Mouse (Mus musculus): ENCODE measurements at regions not wholly inside any gene's neighbourhood (a gene's known extent, or its start where the extent isn't known, plus 50 kb on each side); places are given as distances from the start of the nearest gene placed in this dataset.

GRCm38 (mm10) chr1:7414444-7414843, 2606.8 kb downstream of the Gm37988 start:
- Histone ChIP-seq H3K27ac (ENCODE audit: low read depth, low read length) (no peak overlapping the region), H3K36me3 (ENCODE audit: control insufficient read depth, insufficient read depth, low read length) (no peaks in the 10 kb centered on the region), H3K4me2 (replicated peaks; ENCODE audit: low read depth, low read length) (no peak overlapping the region), H3K4me3 (ENCODE audit: low read depth, low read length) (no peak overlapping the region), H3K27me3 (ENCODE audit: control insufficient read depth, insufficient read depth, low read length) (no peaks in the 10 kb centered on the region), H3K4me1 (replicated peaks; ENCODE audit: control insufficient read depth, insufficient read depth, low read length) (no peaks in the 10 kb centered on the region), H3K9ac (ENCODE audit: low read depth, low read length) (no peak overlapping the region), H3K9me3 (ENCODE audit: control insufficient read depth, low read length) (no peaks in the 10 kb centered on the region)
- WGBS: 95% methylated on average over 1 of the region's 1 CpGs
- ATAC-seq (ENCODE audit: low FRiP score): no peak
- no peak for DNase-seq (ENCODE audit: low spot score)

DNA sequence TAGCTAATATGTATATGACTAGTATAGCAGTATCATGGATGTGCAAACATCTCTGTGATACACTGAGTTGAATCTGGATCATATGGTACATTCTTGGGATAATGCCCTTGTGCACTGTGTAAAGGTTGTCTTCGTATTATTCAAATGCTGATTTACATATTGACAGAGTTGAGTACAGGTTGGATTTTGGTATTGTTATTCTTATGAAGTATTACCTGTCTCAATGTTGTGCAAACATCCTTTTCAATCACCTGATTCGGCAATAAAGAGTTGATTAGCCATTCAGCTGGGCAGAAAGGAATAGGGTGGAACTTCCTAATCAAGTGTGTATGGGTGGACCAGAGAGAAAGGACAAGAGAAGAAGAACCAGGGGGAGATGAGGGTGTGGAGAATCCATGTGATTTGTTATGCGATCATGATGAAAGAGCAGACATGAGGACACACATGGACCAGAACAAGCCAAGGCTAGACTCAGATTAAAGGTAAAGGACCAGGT, 2644.0 kb downstream of the Gm37988 start:
- H3K27ac ChIP-seq (ENCODE audit: low read depth, low read length): no peak overlapping the region
- H3K4me3 ChIP-seq (ENCODE audit: low read depth, low read length): no peak overlapping the region
- no peaks in the 10 kb centered on the region for H3K36me3 ChIP-seq (ENCODE audit: control insufficient read depth, insufficient read depth, low read length)
- no peak overlapping the region for H3K4me2 ChIP-seq (replicated peaks; ENCODE audit: low read depth, low read length)
- DNase-seq (ENCODE audit: low spot score): no peak
- no peaks in the 10 kb centered on the region for H3K27me3 ChIP-seq (ENCODE audit: control insufficient read depth, insufficient read depth, low read length)
- H3K9ac ChIP-seq (ENCODE audit: low read depth, low read length): no peak overlapping the region
- H3K9me3 ChIP-seq (ENCODE audit: control insufficient read depth, low read length): no peaks in the 10 kb centered on the region
- 87% methylated on average over 3 of the region's 3 CpGs for WGBS
- ATAC-seq (ENCODE audit: low FRiP score): no peak
- no peaks in the 10 kb centered on the region for H3K4me1 ChIP-seq (replicated peaks; ENCODE audit: control insufficient read depth, insufficient read depth, low read length)

DNA sequence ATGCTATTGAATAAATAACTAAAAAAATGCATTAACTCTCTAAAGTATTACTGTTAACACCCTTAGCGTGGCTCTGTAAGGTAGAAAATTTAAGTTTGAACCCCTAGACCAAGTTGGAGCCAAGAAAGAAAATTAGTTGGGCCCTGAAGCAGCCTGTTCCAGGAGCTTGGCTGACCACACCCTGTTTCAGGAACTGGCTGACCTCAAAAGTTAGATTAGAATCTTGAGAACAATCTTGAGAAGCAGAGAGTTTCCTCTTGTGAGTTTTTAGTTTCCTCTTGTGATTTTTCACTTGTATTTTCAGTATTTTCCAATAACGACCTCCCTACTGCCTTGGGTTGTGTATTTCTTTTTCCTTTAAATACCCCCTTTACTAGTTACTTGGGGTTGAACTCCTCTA, 2647.2 kb downstream of the Gm37988 start:
- no peaks in the 10 kb centered on the region for H3K9me3 ChIP-seq (ENCODE audit: control insufficient read depth, low read length)
- no peak overlapping the region for H3K27ac ChIP-seq (ENCODE audit: low read depth, low read length)
- no peak overlapping the region for H3K9ac ChIP-seq (ENCODE audit: low read depth, low read length)
- ATAC-seq (ENCODE audit: low FRiP score) (no peak), DNase-seq (ENCODE audit: low spot score) (no peak)
- no peak overlapping the region for H3K4me3 ChIP-seq (ENCODE audit: low read depth, low read length)
- H3K27me3 ChIP-seq (ENCODE audit: control insufficient read depth, insufficient read depth, low read length): no peaks in the 10 kb centered on the region
- H3K4me2 ChIP-seq (replicated peaks; ENCODE audit: low read depth, low read length): no peak overlapping the region
- no peaks in the 10 kb centered on the region for H3K4me1 ChIP-seq (replicated peaks; ENCODE audit: control insufficient read depth, insufficient read depth, low read length)
- WGBS: 70% methylated on average over 2 of the region's 2 CpGs
- H3K36me3 ChIP-seq (ENCODE audit: control insufficient read depth, insufficient read depth, low read length): no peaks in the 10 kb centered on the region

DNA sequence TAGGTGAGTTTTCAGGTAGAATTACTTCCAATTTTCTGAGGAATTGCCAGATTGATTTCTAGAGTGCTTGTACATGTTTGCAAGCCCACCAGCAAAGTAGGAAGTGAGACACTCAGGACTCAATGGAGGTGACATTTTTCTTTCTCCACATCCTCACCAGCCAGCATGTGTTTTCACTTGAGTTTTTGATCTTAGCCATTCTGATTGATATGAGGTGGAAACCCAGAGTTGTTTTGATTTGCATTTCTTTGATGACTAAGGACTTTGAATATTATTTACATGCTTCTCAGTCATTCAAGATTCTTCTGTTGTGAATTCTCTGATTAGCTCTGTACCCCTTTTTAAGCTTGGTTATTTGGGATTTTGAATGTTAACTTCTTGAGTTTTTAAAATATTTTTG, 2650.2 kb downstream of the Gm37988 start:
- no peaks in the 10 kb centered on the region for H3K4me1 ChIP-seq (replicated peaks; ENCODE audit: control insufficient read depth, insufficient read depth, low read length)
- no peaks in the 10 kb centered on the region for H3K9me3 ChIP-seq (ENCODE audit: control insufficient read depth, low read length)
- no peak overlapping the region for H3K9ac ChIP-seq (ENCODE audit: low read depth, low read length)
- DNase-seq (ENCODE audit: low spot score): no peak
- no peaks in the 10 kb centered on the region for H3K27me3 ChIP-seq (ENCODE audit: control insufficient read depth, insufficient read depth, low read length)
- no peaks in the 10 kb centered on the region for H3K36me3 ChIP-seq (ENCODE audit: control insufficient read depth, insufficient read depth, low read length)
- no peak overlapping the region for H3K4me3 ChIP-seq (ENCODE audit: low read depth, low read length)
- H3K27ac ChIP-seq (ENCODE audit: low read depth, low read length): no peak overlapping the region
- H3K4me2 ChIP-seq (replicated peaks; ENCODE audit: low read depth, low read length): no peak overlapping the region
- ATAC-seq (ENCODE audit: low FRiP score): no peak

GRCm38 (mm10) chr1:7494096-7494495, 2686.4 kb downstream of the Gm37988 start:
- Histone ChIP-seq H3K9ac (ENCODE audit: low read depth, low read length) (no peak overlapping the region), H3K4me3 (ENCODE audit: low read depth, low read length) (no peak overlapping the region), H3K27me3 (ENCODE audit: control insufficient read depth, insufficient read depth, low read length) (no peaks in the 10 kb centered on the region), H3K4me2 (replicated peaks; ENCODE audit: low read depth, low read length) (no peak overlapping the region), H3K27ac (ENCODE audit: low read depth, low read length) (no peak overlapping the region), H3K9me3 (ENCODE audit: control insufficient read depth, low read length) (no peaks in the 10 kb centered on the region), H3K4me1 (replicated peaks; ENCODE audit: control insufficient read depth, insufficient read depth, low read length) (no peaks in the 10 kb centered on the region), H3K36me3 (ENCODE audit: control insufficient read depth, insufficient read depth, low read length) (no peaks in the 10 kb centered on the region)
- DNase-seq (ENCODE audit: low spot score) (no peak), ATAC-seq (ENCODE audit: low FRiP score) (no peak)
- 86% methylated on average over 1 of the region's 1 CpGs for WGBS

- Histone ChIP-seq H3K36me3 (ENCODE audit: control insufficient read depth, insufficient read depth, low read length) (no peaks in the 10 kb centered on the region), H3K4me3 (ENCODE audit: low read depth, low read length) (no peak overlapping the region), H3K9ac (ENCODE audit: low read depth, low read length) (no peak overlapping the region), H3K4me1 (replicated peaks; ENCODE audit: control insufficient read depth, insufficient read depth, low read length) (no peaks in the 10 kb centered on the region), H3K4me2 (replicated peaks; ENCODE audit: low read depth, low read length) (no peak overlapping the region), H3K9me3 (ENCODE audit: control insufficient read depth, low read length) (no peaks in the 10 kb centered on the region), H3K27ac (ENCODE audit: low read depth, low read length) (no peak overlapping the region), H3K27me3 (ENCODE audit: control insufficient read depth, insufficient read depth, low read length) (no peaks in the 10 kb centered on the region)
- 71% methylated on average over 6 of the region's 6 CpGs for WGBS
- ATAC-seq (ENCODE audit: low FRiP score) (no peak), DNase-seq (ENCODE audit: low spot score) (no peak)
Observed at GRCm38 (mm10) chr1:7499042-7499441, 2691.3 kb downstream of the Gm37988 start.

GRCm38 (mm10) chr1:7502363-7502762, 2694.7 kb downstream of the Gm37988 start:
- Histone ChIP-seq H3K9ac (ENCODE audit: low read depth, low read length) (no peak overlapping the region), H3K4me3 (ENCODE audit: low read depth, low read length) (no peak overlapping the region)
- 83% methylated on average over 2 of the region's 2 CpGs for WGBS

DNA sequence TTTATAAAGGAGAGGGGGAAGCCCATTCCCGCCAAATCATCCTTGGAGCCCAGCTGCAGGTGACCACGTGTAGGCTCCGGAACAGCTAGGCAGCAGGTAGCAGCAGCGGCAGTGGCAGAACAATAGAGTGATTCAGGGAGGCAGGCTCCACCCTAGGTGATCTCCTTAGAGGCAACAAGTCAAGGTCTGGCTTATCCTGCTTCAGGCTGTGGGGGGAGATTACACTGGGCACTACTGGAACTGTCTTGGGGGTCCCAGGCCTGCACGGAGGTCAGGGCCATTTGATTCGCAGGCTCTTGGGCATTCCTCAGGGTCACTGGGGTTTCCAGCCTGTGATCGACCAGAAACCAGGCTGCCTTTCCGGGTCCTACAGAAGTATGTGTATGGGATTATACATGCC, 2711.1 kb downstream of the Gm37988 start:
- Histone ChIP-seq H3K4me1 (replicated peaks; ENCODE audit: control insufficient read depth, insufficient read depth, low read length) (no peaks in the 10 kb centered on the region), H3K9ac (ENCODE audit: low read depth, low read length) (no peak overlapping the region), H3K27me3 (ENCODE audit: control insufficient read depth, insufficient read depth, low read length) (no peaks in the 10 kb centered on the region), H3K4me3 (ENCODE audit: low read depth, low read length) (no peak overlapping the region), H3K4me2 (replicated peaks; ENCODE audit: low read depth, low read length) (no peak overlapping the region), H3K36me3 (ENCODE audit: control insufficient read depth, insufficient read depth, low read length) (no peaks in the 10 kb centered on the region), H3K9me3 (ENCODE audit: control insufficient read depth, low read length) (no peaks in the 10 kb centered on the region), H3K27ac (ENCODE audit: low read depth, low read length) (no peak overlapping the region)
- ATAC-seq (ENCODE audit: low FRiP score): no peak
- 62% methylated on average over 8 of the region's 8 CpGs for WGBS
- no peak for DNase-seq (ENCODE audit: low spot score)

More at GRCm38 (mm10) chr1:7502363-7502762, 2694.7 kb downstream of the Gm37988 start:
- no peak overlapping the region for H3K27ac ChIP-seq (ENCODE audit: low read depth, low read length)
- no peak overlapping the region for H3K4me2 ChIP-seq (replicated peaks; ENCODE audit: low read depth, low read length)
- DNase-seq (ENCODE audit: low spot score) (no peak), ATAC-seq (ENCODE audit: low FRiP score) (no peak)
- H3K9me3 ChIP-seq (ENCODE audit: control insufficient read depth, low read length): no peaks in the 10 kb centered on the region
- H3K27me3 ChIP-seq (ENCODE audit: control insufficient read depth, insufficient read depth, low read length): no peaks in the 10 kb centered on the region
- no peaks in the 10 kb centered on the region for H3K36me3 ChIP-seq (ENCODE audit: control insufficient read depth, insufficient read depth, low read length)
- H3K4me1 ChIP-seq (replicated peaks; ENCODE audit: control insufficient read depth, insufficient read depth, low read length): no peaks in the 10 kb centered on the region

GRCm38 (mm10) chr1:7533506-7533905, 2725.8 kb downstream of the Gm37988 start:
- Histone ChIP-seq H3K27ac (ENCODE audit: low read depth, low read length) (no peak overlapping the region), H3K36me3 (ENCODE audit: control insufficient read depth, insufficient read depth, low read length) (no peaks in the 10 kb centered on the region), H3K9me3 (ENCODE audit: control insufficient read depth, low read length) (no peaks in the 10 kb centered on the region), H3K4me2 (replicated peaks; ENCODE audit: low read depth, low read length) (no peak overlapping the region), H3K4me1 (replicated peaks; ENCODE audit: control insufficient read depth, insufficient read depth, low read length) (no peaks in the 10 kb centered on the region), H3K4me3 (ENCODE audit: low read depth, low read length) (no peak overlapping the region), H3K27me3 (ENCODE audit: control insufficient read depth, insufficient read depth, low read length) (no peaks in the 10 kb centered on the region), H3K9ac (ENCODE audit: low read depth, low read length) (no peak overlapping the region)
- DNase-seq (ENCODE audit: low spot score) (no peak), ATAC-seq (ENCODE audit: low FRiP score) (no peak)
